Mouse (Mus musculus) liver, embryonic 14.5 days (tissue): Measurements from ENCODE around the gene Aacs.
"Not testable (repeated sequence)": the region's sequence is repeated elsewhere in the genome, so short reads cannot be mapped to it uniquely, and the experiment has no call there.

Experiments used
- CTCF ChIP-seq: IDR thresholded peaks from 2 replicates; pipeline ENCODE4 v1.5.1; 2016; ENCODE audit warnings: antibody characterized with exemption, low read depth, control low read depth
- EP300 ChIP-seq: IDR thresholded peaks from 2 replicates; pipeline ENCODE4 v1.6.1; 2016; ENCODE audit warnings: antibody characterized with exemption, low read depth

- not testable (repeated sequence) for TF ChIP-seq EP300, CTCF
Observed at GRCm38 (mm10) chr5:125432324-125432723, 43.3 kb upstream of the Aacs start.
